ENCODE assay signal across 9 mouse cellular contexts in the genomic region with DNA sequence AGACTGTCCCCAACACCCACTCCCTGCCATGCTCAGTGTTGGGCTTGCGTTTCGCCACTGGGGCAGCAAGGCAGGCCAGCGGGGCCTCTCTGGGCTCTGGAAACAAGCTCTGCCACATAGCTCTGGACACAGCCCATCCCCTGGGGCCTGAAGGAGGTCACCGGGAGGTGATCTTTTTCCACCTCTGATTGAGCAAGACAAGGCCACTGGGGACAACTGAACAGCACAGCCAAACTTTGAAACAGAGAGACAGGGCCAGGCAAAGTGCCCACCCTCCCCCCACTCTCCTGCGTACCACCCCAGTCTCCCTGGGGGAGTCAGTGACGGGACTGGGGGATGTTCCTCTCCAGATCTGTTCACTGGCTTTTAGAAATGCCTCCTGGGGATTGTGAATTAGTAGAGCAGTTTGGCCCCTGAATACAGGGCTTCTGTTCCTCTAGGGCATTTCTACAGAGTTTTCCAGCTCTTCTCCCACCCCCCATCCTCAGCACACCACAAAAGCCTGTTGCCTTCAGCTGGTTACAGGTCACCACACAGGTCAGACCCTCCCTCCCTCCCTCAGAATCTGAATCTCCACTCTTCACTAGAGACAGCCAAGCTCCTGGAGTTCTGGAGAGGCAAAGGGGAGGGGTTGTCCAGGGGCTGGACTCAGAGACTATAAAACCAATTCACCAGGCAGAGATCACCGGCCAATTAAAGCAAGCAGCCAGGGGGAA. TPM values are rescaled to one million over a fixed set of nuclear protein-coding genes. Genes with fewer than 3 reads are reported as not detected.
DNase-seq lines count a peak whose midpoint lies in the region; ATAC-seq lines count a peak whose summit lies in the region.
"Had no signal": no experiment of that assay in that cellular context is flagged by ENCODE, and none has a peak within 500 bp of the region (broad histone marks: within the 10 kb centered on the region; RNA-seq: fewer than 3 reads in every experiment).

No protein-coding gene starts in this region.

- no peak overlapping the region for H3K4me2 ChIP-seq in embryonic facial prominence, embryonic 14.5 days (ENCODE audit: low read depth, low read length)
- H3K4me2 ChIP-seq in limb, embryonic 11.5 days (ENCODE audit: low read depth, severe bottlenecking): 0 out of 2 replicates have a peak overlapping the region, but pooled peaks have one; percentile 8
- H3K4me2 ChIP-seq in midbrain, embryonic 15.5 days: no peak overlapping the region

- peak overlapping the region; percentile 10 for H3K9ac ChIP-seq in embryonic facial prominence, embryonic 14.5 days (ENCODE audit: low read depth, low read length)
- no peak overlapping the region for H3K9ac ChIP-seq in limb, embryonic 11.5 days (ENCODE audit: low read length)
- H3K9ac ChIP-seq in midbrain, embryonic 15.5 days: no peak overlapping the region

- peak; percentile 5; the same call in 1 of the 2 replicates for ATAC-seq in embryonic facial prominence, embryonic 14.5 days (ENCODE audit: low read depth)
- no peak for ATAC-seq in limb, embryonic 11.5 days (ENCODE audit: insufficient number of reproducible peaks, low FRiP score, low TSS enrichment, low read depth)
- ATAC-seq in midbrain, embryonic 15.5 days (replicated peaks): 0 out of 2 replicates have a peak, but pooled peaks have one; percentile 12

- H3K27me3 ChIP-seq in embryonic facial prominence, embryonic 14.5 days (replicated peaks; ENCODE audit: control insufficient read depth, insufficient read depth, low read length): no peaks in the 10 kb centered on the region
- H3K27me3 ChIP-seq in limb, embryonic 11.5 days (ENCODE audit: control insufficient read depth, insufficient read depth, low read length): no peaks in the 10 kb centered on the region
- H3K27me3 ChIP-seq in midbrain, embryonic 15.5 days (replicated peaks): no peaks in the 10 kb centered on the region

- H3K4me3 ChIP-seq in embryonic facial prominence, embryonic 14.5 days (ENCODE audit: low read depth, low read length): no peak overlapping the region
- no peak overlapping the region for H3K4me3 ChIP-seq in limb, embryonic 11.5 days (ENCODE audit: low read depth, low read length)
- no peak overlapping the region for H3K4me3 ChIP-seq in midbrain, embryonic 15.5 days
- H3K4me3 ChIP-seq: megakaryocyte, embryonic 14.5 days had no signal

- peaks cover 10% of the 10 kb centered on the region for H3K36me3 ChIP-seq in embryonic facial prominence, embryonic 14.5 days (ENCODE audit: control insufficient read depth, insufficient read depth, low read length)
- H3K36me3 ChIP-seq in limb, embryonic 11.5 days (ENCODE audit: control insufficient read depth, insufficient read depth, low read length): no peaks in the 10 kb centered on the region
- no peaks in the 10 kb centered on the region for H3K36me3 ChIP-seq in midbrain, embryonic 15.5 days (replicated peaks)

- no peaks in the 10 kb centered on the region for H3K9me3 ChIP-seq in embryonic facial prominence, embryonic 14.5 days (ENCODE audit: control insufficient read depth, low read length)
- no peaks in the 10 kb centered on the region for H3K9me3 ChIP-seq in limb, embryonic 11.5 days (ENCODE audit: control insufficient read depth, low read length)
- H3K9me3 ChIP-seq in midbrain, embryonic 15.5 days: no peaks in the 10 kb centered on the region

- peak; percentile 91 for DNase-seq in NIH3T3 (ENCODE audit: low read depth)
- DNase-seq in embryonic facial prominence, embryonic 14.5 days (ENCODE audit: low spot score): peak; percentile 69
- peak; percentile 72 for DNase-seq in heart, postnatal 4 days
- peak; percentile 56 for DNase-seq in limb, embryonic 11.5 days (ENCODE audit: low spot score)
- no peak for DNase-seq in thymus, postnatal 10 days (ENCODE audit: low spot score in 2 of 2)
- DNase-seq in left cerebral cortex, adult 9 months (ENCODE audit: low spot score in 2 of 2): no peak
- DNase-seq in T-cell, adult 2 months (ENCODE audit: low spot score): no peak

- WGBS in embryonic facial prominence, embryonic 14.5 days: 18% methylated on average over 7 of the region's 7 CpGs
- WGBS in limb, embryonic 11.5 days: 4% methylated on average over 7 of the region's 7 CpGs
- 14% methylated on average over 7 of the region's 7 CpGs for WGBS in midbrain, embryonic 15.5 days

- no peak overlapping the region; the same call in 1 of the 2 replicates for H3K27ac ChIP-seq in embryonic facial prominence, embryonic 14.5 days (replicated peaks; ENCODE audit: low read depth, low read length)
- peak overlapping the region; percentile 24 for H3K27ac ChIP-seq in limb, embryonic 11.5 days (replicated peaks; ENCODE audit: low read depth, low read length)
- H3K27ac ChIP-seq in midbrain, embryonic 15.5 days: no peak overlapping the region

- H3K4me1 ChIP-seq in embryonic facial prominence, embryonic 14.5 days (ENCODE audit: control insufficient read depth, insufficient read depth, low read length): peaks cover 41% of the 10 kb centered on the region
- peaks cover 49% of the 10 kb centered on the region for H3K4me1 ChIP-seq in limb, embryonic 11.5 days (ENCODE audit: control insufficient read depth, insufficient read depth, low read length)
- peaks cover 30% of the 10 kb centered on the region for H3K4me1 ChIP-seq in midbrain, embryonic 15.5 days

RNA-seq across cellular contexts. Expression of a gene that starts 19.9 kb away (rescaled TPM):
- 5.6 and 7.6 TPM in 2 replicates for polyA plus RNA-seq in embryonic facial prominence, embryonic 14.5 days (2014; fragmentation: Nextera tagmentation; extraction: Ambion mirVana)
- total RNA-seq in heart, postnatal 4 days (2021): 1 to 10 TPM; 4.2 to 7.6 TPM
- polyA plus RNA-seq in limb, embryonic 11.5 days (2014; fragmentation: Nextera tagmentation; extraction: Ambion mirVana): 3.8 and 7.5 TPM in 2 replicates
- 3.3 and 4.3 TPM in 2 replicates for polyA plus RNA-seq in midbrain, embryonic 15.5 days (2015; fragmentation: Nextera tagmentation; extraction: Ambion mirVana)

RNA-seq across cellular contexts. Expression of a gene that starts 50.1 kb away (rescaled TPM):
- 237 and 260 TPM in 2 replicates for polyA plus RNA-seq in embryonic facial prominence, embryonic 14.5 days (2014; fragmentation: Nextera tagmentation; extraction: Ambion mirVana)
- total RNA-seq in heart, postnatal 4 days (2021): 100 to 1,000 TPM; 104 to 111 TPM
- 231 TPM in 2 replicates for polyA plus RNA-seq in limb, embryonic 11.5 days (2014; fragmentation: Nextera tagmentation; extraction: Ambion mirVana)
- 303 and 315 TPM in 2 replicates for polyA plus RNA-seq in midbrain, embryonic 15.5 days (2015; fragmentation: Nextera tagmentation; extraction: Ambion mirVana)

Comparison
In these comparisons a context has a peak if more than half of its experiments do, and no peak if none do; other contexts are left out.
1. DNase-seq: peak in NIH3T3 (single experiment), embryonic facial prominence, embryonic 14.5 days (single experiment), heart, postnatal 4 days (single experiment) and limb, embryonic 11.5 days (single experiment); none in thymus, postnatal 10 days (0 of 2), left cerebral cortex, adult 9 months (0 of 2) and T-cell, adult 2 months (single experiment).